Mouse (Mus musculus) C2C12 (cell line): ENCODE measurements around the gene Siglece.

Experiments
- CTCF ChIP-seq: IDR thresholded peaks from one replicate; pipeline ENCODE4 v1.5.1; 2011; ENCODE audit not compliant: control insufficient read depth, insufficient read depth, insufficient read length
- MAX ChIP-seq: IDR thresholded peaks from one replicate; pipeline ENCODE4 v1.6.1; 2011; ENCODE audit warnings: mild to moderate bottlenecking, control low read depth

DNA sequence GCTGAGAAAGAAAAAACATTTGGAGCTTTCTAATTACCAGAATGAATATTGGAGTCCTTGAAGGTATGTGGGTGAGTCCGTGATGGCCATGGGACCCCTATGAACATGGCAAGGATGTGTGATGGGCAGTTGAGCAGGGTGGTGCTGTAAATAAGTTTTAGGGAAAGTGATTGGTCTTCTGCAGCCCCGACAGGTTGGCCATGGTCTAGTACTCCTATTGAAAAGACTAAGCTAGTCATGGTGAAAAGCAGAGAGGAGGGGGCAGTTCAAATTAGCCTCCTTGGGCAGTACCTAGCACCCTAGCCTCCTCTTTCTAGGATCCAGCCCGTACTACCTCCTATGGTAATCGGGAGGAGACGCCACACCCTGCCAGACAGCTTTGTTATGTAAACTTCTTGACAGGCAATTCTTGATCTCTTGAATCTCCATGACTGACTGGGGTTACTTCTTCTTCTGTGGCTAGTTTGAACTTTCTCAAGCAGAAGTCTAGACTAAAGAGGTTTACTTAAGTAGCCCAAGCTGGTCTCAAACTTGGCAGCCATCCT lies 52.1 kb downstream of the Siglece start:
- TF ChIP-seq CTCF: no peak
- no peak for TF ChIP-seq MAX
